Mouse (Mus musculus) right cerebral cortex, adult 2 months (tissue): ENCODE results near the gene Myh10.
A peak's percentile ranks its signal among the peaks of the same experiment; 100 is the strongest.
"Not testable (repeated sequence)": the region's sequence is repeated elsewhere in the genome, so short reads cannot be mapped to it uniquely, and the experiment has no call there.

Experiments used
- DNase-seq, 2 experiments: peaks; one replicate each; pipeline ENCODE4 v3.0.0; 2021 to 2022; ENCODE audit warnings: low spot score in 2 of 2

The Myh10 gene

DNA sequence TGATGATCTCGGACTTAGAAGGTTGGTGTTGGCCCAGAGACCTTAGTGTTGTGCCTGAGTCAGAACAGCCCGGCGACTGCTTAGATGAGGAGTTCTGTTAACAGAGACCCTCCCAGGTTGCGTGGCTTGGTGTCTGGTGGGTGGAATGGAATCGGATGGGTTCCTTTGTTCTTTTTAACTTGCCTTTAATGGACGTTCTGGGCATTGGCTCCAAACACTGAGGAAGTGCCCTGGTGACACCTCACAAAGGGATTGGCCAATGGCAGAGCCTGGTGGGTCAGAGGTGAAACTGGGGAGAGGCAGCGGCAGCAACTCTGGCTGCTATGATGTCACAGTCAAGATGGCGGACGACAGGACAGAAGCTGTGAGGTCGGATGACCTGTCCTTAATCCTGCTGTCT is 99.4 kb downstream of the Myh10 start:
- no peak for DNase-seq

DNA sequence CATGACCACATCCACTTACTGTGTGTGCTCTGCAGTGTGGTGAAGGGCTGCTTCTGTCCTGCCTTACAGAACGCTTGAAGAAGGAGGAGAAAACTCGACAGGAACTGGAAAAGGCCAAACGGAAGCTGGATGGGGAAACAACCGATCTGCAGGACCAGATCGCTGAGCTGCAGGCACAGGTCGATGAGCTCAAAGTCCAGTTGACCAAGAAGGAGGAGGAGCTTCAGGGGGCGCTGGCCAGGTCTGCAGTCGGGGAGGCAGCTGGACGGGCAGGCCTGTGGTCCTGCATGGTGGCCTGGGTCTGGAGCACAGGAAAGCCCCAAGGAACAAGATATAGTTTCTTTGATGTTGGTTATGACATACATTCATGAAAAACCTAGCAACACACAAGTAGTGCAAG is 100.4 kb downstream of the Myh10 start:
- DNase-seq, result no peak

DNA sequence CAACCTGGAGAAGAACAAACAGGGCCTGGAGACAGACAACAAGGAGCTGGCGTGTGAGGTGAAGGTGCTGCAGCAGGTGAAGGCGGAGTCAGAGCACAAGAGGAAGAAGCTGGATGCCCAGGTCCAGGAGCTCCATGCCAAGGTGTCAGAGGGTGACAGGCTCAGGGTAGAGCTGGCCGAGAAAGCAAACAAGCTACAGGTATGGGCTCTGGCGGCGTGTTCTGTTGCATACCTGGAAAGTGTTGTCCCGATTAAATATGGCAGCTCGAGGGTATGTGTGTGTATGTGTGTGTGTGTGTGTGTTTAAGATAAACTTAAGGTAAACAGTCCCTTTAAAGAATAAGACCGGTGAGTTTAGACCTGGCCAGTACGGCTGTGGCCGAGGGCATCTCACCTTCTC is 106.9 kb downstream of the Myh10 start:
- DNase-seq, result no peak

DNA sequence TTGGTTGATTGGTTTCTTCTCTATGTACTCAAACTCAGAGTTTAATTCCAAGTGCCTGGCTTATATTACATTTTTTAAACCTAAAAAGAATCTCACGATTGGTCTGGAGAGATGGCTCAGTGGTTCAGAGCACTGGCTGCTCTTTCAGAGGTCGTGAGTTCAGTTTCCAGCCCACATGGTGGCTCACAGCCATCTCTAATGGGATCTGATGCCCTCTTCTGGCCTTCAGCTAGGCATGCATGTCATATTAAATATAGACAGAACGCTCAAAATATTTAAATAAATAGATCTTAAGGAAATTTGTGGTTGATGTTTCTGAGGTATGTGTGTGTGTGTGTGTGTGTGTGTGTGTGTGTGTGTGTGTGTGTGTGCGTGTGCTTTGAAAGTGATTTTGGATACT is 113.8 kb downstream of the Myh10 start:
- DNase-seq, result no peak

DNA sequence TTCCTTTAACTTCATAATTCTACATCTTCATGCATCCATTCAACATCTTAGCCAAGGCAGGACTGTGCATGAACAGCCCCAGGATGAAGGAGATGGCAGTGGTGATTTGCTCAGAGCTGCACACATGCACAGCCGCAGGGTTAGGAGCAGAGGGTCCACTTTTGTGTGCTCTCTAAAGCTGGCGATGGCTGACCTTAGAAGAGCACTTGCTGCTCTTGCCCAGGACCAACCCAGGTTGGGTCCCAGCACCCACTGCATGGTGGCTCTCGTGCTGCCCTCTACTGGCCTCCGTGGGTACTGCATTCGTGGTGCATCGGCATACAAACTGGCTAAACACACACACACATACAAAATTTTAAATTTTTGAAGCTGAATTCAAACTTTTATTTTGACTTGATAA is 116.4 kb downstream of the Myh10 start:
- peak; percentile 70 to 77 for DNase-seq

DNA sequence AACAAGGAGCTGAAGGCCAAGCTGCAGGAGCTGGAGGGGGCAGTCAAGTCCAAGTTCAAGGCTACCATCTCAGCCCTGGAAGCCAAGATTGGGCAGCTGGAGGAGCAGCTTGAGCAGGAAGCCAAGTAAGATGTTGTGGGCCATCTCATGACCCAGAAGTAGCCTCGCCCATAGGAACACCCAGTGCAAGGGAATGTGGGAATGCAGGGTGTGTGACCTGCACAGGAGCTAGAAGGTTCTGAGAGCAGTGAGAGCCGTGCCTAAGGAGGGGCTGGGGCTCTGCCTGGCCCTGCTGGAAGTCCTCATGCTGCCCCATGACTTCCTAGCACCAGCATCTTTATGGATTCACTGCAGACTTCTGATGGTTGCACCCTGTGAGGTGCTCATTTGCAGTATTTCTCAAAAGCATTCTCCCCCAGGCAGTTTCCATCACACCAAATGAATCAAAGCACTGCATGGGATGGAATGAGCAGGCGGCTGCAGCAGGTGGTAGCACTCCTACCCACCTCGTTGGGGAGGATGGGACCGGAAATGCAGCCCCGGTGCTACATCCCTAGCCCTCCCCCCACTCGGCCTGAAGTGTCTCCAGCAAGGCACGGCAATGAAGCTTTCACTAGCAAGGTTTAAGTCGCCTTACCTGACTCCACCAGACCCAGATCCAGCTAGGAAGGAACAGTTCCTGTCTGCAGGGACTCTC is 120.7 kb downstream of the Myh10 start:
- no peak for DNase-seq

DNA sequence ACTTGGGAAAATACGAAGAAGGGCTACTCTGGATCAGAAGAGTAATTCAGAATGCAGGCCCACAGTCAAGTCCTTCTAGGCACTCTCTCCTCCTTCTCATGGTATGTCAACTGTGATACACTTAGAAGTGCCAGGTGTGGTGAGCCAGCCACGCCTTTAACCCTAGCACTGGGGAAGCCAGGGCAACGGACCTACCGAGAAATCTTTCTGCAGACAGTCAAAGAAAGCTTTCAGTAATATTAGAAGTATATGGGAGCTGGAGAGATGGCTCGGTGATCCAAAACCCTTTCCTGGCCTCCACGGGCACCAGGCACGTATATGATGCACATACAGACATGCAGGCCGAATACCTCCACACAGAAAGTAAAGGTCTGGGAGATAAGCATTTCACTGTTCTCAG is 127.1 kb downstream of the Myh10 start:
- DNase-seq, result no peak

DNA sequence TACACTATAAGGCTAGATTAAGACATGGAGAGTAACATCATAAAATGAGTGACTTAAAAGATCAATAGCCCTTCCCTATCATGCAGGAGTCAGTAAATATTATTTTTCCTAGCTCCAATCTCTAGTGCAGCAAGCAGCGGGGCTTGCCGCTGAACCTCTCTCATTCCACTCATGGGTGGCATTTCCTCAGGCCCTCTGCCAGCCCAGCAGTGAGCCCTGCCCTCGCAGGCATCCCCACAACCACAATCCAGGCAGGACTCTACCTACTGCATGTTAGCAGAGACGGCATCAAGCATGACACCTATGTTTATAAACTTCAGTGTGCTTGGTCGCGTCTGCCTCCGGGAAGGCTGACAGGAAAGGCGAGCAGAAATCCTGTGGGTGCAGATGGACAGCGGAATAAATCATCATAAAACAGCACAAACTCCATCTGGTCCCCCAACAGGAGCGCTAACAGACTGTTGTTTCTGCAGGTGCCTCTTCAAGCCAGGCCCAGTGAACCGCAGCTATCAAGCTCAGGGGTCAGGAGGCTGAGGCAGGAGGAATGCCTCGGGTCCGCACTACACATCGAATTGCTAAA is 128.0 kb downstream of the Myh10 start:
- no peak for DNase-seq

DNA sequence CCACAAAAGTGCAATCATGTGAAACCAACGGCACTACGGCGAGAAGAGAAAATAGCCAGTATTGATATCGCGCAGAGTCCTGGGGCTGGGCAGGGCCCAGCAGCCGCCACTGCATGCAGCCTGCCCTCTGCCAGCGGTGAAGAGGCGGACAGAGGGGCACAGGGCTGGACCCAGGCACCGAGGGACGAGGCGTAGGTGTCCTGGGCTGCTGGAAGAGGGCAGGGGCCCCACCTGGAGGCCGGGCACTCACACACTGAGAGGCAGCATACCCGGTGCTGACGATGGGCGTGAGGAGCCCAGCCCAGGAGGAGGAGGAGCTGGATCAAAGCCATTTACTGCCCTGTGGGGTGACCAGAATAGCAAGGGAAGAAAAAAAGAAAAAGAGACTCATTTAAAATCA is 131.0 kb downstream of the Myh10 start:
- no peak for DNase-seq

DNA sequence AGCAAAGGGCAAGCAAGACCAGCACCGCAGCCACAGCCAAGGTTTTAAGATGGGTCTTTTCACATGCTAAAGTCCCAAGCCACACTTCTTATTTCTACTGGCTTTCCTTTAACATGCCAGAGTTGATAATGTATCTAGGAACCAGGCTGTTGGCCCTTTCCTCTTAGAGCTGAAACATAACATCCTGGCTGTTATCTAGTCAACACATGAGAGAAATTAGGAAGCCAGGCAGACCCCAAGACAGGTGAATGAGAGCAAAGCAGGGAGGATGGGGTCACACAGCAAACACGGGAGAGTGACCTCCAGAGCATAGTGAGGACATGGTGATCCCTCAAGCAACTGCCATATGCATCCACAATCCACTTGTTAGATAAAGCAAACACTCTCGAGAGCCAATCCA is 135.4 kb downstream of the Myh10 start:
- DNase-seq, result no peak

DNA sequence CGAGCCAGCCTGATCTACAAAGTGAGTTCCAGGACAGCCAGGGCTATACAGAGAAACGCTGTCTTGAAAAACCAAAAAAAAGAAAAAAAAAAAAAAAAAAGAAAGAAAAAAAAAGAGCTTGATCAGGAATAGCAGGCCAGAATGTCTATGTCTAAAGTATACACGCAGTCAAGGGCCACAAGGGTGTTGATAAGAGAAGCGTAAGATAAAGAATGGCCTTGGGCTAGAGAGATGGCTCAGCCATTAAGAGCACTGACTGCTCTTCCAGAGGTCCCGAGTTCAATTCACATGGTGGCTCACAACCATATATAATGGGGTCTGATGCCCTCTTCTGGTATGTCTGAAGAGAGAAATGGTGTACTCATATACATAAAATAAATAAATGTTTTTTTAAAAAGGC is 140.2 kb downstream of the Myh10 start:
- not testable (repeated sequence) for DNase-seq

DNA sequence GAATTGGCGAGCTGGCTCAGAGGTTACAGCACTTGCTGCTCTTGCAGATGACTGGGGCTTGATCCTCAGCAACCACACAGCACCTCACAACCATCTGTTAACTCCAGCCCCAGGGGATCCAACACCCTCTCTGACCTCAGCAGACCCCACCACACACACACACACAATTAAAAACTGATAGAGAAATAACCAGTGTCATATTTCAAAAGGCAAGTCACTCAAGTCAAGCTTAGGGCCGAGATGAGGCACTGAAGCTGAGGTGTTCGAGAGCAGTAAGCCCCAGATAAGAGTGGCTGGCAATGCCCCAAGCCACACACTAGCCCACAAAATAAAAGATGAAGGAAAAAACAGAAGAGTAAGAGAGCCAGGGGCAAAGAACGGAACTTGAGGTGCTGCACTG is 141.4 kb downstream of the Myh10 start:
- DNase-seq, result no peak

DNA sequence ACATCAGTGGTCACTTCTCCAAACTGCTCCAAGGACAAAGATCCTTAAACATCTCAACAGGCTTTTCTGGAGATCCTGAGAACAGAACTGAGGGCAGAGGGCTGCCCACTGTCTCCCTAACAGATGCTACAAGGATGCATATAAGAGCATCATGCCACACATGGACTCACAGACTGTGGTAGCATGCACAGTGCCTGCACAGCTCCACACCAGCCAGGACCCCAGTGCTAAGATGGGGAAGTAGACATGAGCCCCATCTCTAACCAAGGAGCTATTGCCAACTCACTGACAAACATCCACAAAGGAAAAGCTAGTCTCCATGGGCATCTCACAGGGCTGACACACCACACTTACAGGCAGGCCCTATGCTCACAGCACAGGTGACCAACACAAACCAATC is 142.2 kb downstream of the Myh10 start:
- DNase-seq, result no peak

DNA sequence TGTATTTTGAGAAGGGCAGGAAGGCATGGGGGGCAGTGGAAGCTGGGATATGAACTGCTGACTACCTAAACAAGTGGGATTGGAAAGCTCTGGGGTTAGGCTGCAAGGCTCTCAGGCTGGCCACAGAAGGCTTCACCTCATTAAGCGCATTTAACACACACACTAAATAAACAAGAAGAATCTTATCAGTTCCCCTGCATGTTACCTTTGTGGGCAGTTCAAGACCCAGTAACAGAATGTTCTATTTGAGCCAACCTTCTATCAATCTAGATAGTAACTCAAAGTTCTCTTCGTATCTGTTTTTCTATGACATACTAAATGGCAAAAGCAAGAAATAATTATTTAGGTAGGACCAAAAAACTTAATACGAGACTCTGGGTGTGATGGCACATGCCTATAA is 143.7 kb downstream of the Myh10 start:
- DNase-seq, result no peak

DNA sequence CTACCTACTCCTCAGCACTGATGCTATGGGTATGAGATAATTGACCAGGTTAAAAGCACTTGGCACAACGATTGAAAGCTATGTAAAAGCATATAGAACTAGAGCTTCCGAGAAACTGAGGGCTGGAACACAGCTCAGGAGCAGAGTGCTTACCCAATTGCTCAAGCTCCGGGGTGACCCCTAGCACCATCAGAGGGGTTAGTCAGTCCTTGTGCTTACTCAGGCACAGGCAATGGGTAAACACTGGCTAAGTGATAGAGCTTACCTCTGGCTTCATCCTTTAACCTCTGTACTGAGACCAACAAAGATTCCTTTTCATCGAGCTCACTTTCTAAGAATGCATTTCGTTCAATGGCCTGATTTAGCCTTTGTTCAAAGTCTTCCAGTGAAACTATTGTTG is 148.2 kb downstream of the Myh10 start:
- no peak for DNase-seq

DNA sequence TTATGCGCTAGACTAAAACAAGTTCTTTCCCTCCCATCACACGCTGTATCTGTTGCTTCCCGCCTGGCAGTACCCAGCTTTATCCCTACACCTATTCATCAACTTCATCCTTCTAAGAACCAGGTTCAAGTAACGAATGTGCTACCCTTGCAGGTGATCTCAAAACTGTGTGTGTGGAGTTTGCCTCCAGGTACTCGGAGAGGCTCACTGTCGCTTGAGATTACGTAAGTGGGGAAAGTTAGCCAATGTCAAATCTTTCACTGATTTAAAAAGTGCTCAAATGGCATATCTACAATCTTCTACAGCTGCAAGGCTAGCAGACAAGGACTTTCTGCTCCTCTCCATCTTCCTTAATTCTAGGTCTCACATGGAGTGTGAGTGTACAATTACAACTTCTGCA is 159.5 kb downstream of the Myh10 start:
- DNase-seq, result no peak

DNA sequence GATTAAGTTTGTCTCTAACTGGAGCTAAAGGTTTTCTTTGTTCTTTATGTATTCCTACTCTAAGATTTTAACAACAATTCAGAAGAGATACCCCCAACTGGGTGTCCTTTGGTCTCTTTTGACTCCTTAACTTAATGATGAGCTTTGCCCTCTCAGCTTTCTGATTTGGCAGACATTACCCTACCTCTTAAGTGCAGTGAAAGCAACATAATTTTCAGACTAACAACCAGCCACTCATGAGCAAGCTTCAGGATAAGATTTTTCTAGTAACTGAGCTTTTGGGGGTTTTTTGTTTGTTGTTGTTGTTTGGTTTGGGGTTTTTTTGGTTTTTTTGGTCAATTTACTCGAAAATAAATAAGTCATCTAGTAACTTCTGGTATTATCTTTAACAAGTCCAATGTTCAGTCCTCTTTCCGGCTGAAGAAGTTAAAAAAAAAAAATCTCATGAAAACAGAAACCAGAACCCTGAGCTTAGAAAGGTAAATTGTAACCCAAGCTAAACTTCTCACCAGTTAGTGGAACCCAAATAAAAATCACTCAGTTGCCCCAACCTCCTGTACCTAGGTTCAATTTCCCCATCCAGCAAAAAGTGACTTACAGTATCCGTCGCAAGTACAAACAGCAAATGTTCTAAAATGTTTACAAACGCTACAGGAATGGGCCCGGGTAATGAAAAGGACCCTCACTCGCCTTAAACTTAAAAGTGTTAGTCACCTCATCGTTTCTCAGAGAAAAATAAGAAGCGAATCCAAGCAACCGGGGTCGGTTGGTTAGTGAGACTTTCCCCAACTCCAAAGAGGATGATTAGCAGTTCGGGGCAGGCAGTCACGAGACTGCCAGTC is 160.5 kb downstream of the Myh10 start:
- no peak for DNase-seq

DNA sequence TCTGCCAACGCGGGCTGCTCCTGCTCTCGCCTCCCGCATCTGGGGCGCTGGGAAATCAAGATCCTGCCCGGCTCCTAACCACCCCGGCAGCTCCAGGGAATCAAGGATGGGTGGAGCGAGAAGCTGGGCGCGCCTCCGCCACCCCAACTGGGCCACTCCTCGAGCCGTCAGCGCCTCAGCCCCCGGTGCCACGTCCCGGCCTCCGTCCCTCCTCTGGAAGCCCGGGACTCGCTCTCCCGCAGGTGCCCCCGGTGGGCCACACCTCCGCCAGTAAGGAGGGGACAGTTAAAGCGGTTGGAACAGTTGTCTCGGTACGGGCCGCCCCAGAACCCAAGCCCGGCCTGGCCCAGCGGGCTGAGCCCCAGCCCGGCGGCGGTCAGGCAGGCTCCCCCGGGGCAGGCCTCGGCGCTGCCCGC is 161.1 kb downstream of the Myh10 start:
- peak; percentile 57 to 64 for DNase-seq

DNA sequence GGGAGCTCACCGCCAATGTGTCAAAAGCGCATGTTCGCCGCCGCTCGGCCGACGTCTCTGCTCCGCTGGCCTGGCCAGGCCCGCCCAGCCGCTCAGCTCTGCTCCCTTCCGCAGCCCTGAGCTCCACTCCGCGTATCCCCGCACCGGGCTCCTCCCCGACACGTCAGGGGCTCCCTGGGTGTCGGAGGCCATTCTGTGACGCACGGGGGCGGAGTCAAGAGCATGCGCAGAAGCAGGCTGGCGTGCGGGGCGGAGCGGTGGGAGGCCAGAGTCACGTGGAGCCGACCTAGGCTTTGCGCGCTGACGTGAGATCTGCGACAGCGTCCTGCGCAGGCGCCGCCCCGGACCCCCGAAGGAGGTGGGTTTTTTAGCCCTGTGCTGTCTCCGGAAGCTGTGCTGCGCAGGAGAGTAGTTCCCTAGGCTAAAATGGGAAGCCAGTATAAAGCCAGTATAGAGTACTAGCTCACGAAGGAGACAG is 161.6 kb downstream of the Myh10 start:
- DNase-seq, result peak; percentile 99 to 100

DNA sequence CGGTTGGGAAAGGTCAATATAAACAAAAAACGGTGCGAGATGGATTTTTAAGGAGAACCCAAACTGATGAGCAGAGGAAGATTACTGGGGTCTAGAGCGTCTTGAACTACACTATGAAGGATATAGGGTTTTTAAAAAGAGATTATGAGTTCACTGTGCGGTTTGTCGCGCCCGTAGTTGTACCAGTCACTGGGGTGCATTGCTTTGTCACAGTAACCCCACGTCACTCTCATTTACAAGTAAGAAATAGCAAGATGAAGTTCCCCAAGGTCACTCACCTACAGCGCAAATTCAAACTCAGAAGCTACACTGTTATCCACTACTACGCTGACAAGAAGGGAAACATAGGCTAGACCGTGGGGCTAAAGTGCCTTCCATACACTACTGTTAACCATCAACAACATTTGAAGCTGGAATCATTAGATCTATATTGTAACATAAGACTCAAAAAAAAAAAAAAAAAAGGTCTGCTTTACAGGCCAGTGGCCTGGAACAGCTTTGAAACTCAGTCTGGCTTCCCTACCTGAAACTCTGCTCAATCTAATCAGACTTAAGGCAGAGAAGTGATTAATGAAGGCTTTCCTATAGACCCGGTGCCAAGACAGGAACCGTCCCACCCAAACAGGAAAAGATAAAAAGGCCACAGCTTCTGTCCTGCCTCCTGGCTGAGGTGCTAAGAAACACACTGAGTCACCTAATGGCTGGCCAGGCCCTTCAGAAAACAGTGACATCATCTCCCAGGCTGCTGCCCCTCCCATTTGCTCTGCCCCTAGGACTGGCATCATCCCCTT is 162.4 kb downstream of the Myh10 start:
- no peak for DNase-seq

DNA sequence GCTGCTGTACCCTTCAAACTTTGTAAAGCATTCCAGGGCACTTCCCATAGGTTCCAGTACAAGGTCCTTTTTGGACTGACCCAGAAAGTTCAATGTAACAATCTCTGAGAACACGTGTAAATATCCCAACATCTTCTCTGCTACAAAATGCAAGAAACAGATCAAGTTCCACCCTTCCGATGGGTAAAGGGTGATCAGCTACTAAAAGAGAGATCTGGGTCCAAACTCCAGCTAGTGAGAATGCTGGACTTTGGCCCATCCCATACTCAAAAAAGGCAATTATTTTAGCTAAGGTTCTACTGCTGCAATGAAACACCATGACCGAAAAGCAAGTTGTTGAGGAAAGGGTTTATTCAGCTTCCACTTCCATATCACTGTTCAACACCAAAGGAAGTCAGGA is 163.3 kb downstream of the Myh10 start:
- no peak for DNase-seq

DNA sequence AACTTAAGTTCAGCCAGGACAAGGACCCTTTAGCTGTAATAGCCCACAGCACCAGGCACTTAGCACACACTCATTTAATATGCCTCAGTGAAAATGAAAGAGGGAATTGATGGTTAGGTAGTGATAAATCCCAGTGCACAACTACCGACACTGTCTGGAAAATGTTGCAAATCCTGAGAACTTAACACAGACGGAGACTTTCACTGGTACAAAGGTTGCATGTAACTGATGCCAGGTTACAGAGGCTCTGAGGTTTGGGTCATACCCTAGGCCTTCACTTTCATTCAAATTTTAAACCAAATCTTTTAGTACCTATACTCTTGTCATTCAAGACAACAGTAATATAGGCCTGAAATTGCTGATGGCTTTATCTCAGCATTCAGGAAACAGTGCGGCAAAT is 166.0 kb downstream of the Myh10 start:
- no peak for DNase-seq
